Mouse (Mus musculus) olfactory bulb, adult 2 months (tissue): ENCODE data around the gene Tnni2.

ENCODE experiments used
- CTCF ChIP-seq: fragments of 200-500 bp; IDR thresholded peaks from 2 replicates; pipeline ENCODE4 v1.5.1; 2012; ENCODE audit warnings: low read depth, mild to moderate bottlenecking, low read length, moderate library complexity; ENCODE audit not compliant: insufficient read depth
- POLR2A ChIP-seq: fragments of 200-500 bp; IDR thresholded peaks from 2 replicates; pipeline ENCODE4 v1.6.1; 2012; ENCODE audit warnings: mild to moderate bottlenecking, low read depth, low read length, moderate library complexity; ENCODE audit not compliant: insufficient read depth

DNA sequence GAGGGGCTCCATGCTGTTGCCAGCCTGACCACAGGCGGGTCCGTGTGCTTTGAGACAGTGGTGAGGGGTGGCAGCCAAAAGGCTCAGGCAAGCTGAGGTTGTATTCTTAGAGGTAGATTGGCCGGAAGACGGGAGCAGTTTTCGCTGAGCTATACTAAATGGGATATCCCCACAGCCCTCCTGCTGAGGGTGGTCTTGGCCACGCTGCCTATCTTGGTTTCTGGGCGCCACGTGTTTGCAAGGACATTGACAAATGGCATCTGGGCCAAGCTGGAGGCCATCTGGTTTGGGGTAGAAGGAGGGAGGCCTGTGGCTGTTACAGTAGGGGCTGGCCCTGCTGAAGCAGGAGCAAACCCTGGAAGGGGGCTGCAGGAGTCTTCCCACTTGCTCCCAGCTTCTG is 51.9 kb downstream of the Tnni2 start:
- no peak for TF ChIP-seq CTCF
- TF ChIP-seq POLR2A = no peak
